Mouse (Mus musculus): Measurements from ENCODE around the gene Cfap299. TPM values are rescaled to one million over a fixed set of nuclear protein-coding genes. Genes with fewer than 3 reads are reported as not detected.

Cfap299 gene
- polyA plus RNA-seq, 1 experiment from 2014 or later: 0.27 TPM

DNA sequence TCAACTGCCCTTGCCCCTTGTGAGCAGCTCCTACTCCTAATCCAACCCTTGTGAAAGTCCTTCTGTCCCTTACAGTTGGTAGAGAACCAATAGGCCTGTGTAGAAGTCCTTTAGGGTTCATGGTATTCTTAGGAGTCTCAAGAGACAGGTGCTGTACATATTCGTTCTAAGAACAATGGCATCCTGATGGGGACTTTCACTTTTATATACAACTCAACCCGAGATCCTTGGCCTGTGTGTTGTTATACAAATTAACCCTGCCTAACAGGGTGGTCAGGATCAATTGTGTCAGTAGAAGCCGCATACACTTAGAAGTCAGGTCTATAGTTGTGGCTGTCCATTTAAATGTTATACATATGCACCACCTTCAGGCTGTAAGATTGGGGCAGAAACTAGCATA lies 109.6 kb downstream of the Cfap299 start:
- ATAC-seq: no peak
- H3K4me1 ChIP-seq (replicated peaks; ENCODE audit: control insufficient read depth, insufficient read depth, low read length): no peaks in the 10 kb centered on the region
- no peak overlapping the region for H3K4me2 ChIP-seq (replicated peaks; ENCODE audit: low read depth)
- no peaks in the 10 kb centered on the region for H3K36me3 ChIP-seq (ENCODE audit: control insufficient read depth, insufficient read depth)
- no peak overlapping the region for H3K27ac ChIP-seq (ENCODE audit: low read depth, low read length)
- 69% methylated on average over 3 of the region's 3 CpGs for WGBS
- H3K27me3 ChIP-seq (replicated peaks; ENCODE audit: control insufficient read depth, insufficient read depth, low read length): no peaks in the 10 kb centered on the region
- no peak for TF ChIP-seq CTCF (IDR thresholded peaks at IDR 0.05; ENCODE audit: low read depth)
- H3K9ac ChIP-seq (ENCODE audit: low read depth, low read length): no peak overlapping the region
- H3K9me3 ChIP-seq (ENCODE audit: control insufficient read depth): no peaks in the 10 kb centered on the region
- no peak overlapping the region for H3K4me3 ChIP-seq (ENCODE audit: low read depth, low read length)

DNA sequence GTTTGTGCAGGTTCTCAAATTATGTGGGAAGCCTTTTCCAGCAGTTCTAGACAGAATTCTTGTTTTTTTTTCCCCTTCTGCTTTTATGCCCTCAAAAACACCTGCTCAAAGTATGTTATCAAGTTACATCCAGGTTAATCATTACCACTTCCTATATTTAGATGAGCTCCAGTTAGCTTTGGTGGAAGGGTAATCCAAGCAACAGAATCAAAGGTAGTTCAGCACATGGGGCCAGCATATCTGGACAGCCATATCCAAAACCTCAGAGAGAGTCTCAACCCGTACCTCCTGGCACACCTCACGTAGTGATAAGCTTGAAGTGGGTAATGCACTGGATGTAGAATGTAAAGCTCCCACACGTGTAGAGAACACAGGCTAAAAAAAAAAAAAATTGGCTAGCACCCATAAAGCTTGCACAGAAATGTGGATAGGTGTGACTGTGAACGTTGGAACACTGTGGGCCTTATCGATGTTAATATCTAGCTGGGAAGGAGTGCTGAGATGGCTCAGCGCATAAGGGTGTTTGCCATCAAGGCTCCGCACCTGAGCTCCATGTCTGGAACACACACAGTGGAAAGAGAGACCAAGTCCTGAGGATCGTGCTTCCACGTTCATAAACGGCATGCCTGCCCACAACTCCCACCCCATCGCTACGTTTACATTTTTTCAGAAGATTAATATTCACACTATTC lies 117.8 kb downstream of the Cfap299 start:
- H3K9ac ChIP-seq (ENCODE audit: low read depth, low read length): no peak overlapping the region
- peak; percentile 92 for ATAC-seq
- peak overlapping the region; percentile 33 for H3K4me2 ChIP-seq (replicated peaks; ENCODE audit: low read depth)
- no peaks in the 10 kb centered on the region for H3K9me3 ChIP-seq (ENCODE audit: control insufficient read depth)
- H3K27me3 ChIP-seq (replicated peaks; ENCODE audit: control insufficient read depth, insufficient read depth, low read length): no peaks in the 10 kb centered on the region
- H3K27ac ChIP-seq (ENCODE audit: low read depth, low read length): no peak overlapping the region
- H3K4me3 ChIP-seq (ENCODE audit: low read depth, low read length): no peak overlapping the region
- H3K4me1 ChIP-seq (replicated peaks; ENCODE audit: control insufficient read depth, insufficient read depth, low read length): no peaks in the 10 kb centered on the region
- no peaks in the 10 kb centered on the region for H3K36me3 ChIP-seq (ENCODE audit: control insufficient read depth, insufficient read depth)
- 55% methylated on average over 12 of the region's 12 CpGs for whole genome bisulfite sequencing
- TF ChIP-seq CTCF (IDR thresholded peaks at IDR 0.05; ENCODE audit: low read depth): no peak

DNA sequence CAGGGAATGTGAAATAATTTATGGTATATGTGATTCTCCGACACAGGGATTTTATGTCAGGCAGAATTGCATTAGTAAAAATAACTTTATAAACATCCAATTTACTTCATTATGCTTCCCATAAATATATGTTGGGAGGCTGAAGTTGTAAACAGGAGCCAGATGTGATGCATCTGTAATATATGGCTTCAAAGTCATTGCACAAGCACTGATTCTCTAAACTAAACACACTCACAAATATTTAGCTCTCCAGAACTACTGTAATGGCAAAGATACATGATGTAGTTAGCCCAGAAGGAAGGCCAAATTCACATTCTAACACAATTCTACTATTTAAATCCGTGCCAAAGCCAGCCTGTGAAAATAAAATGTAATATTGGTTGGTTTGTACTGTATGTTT lies 120.8 kb downstream of the Cfap299 start:
- Histone ChIP-seq H3K27ac (ENCODE audit: low read depth, low read length) (no peak overlapping the region), H3K27me3 (replicated peaks; ENCODE audit: control insufficient read depth, insufficient read depth, low read length) (no peaks in the 10 kb centered on the region), H3K4me1 (replicated peaks; ENCODE audit: control insufficient read depth, insufficient read depth, low read length) (no peaks in the 10 kb centered on the region), H3K4me2 (replicated peaks; ENCODE audit: low read depth) (no peak overlapping the region), H3K9ac (ENCODE audit: low read depth, low read length) (no peak overlapping the region), H3K4me3 (ENCODE audit: low read depth, low read length) (no peak overlapping the region), H3K9me3 (ENCODE audit: control insufficient read depth) (no peaks in the 10 kb centered on the region), H3K36me3 (ENCODE audit: control insufficient read depth, insufficient read depth) (no peaks in the 10 kb centered on the region)
- WGBS: 61% methylated on average over 2 of the region's 2 CpGs
- no peak for TF ChIP-seq CTCF (IDR thresholded peaks at IDR 0.05; ENCODE audit: low read depth)
- ATAC-seq: no peak

DNA sequence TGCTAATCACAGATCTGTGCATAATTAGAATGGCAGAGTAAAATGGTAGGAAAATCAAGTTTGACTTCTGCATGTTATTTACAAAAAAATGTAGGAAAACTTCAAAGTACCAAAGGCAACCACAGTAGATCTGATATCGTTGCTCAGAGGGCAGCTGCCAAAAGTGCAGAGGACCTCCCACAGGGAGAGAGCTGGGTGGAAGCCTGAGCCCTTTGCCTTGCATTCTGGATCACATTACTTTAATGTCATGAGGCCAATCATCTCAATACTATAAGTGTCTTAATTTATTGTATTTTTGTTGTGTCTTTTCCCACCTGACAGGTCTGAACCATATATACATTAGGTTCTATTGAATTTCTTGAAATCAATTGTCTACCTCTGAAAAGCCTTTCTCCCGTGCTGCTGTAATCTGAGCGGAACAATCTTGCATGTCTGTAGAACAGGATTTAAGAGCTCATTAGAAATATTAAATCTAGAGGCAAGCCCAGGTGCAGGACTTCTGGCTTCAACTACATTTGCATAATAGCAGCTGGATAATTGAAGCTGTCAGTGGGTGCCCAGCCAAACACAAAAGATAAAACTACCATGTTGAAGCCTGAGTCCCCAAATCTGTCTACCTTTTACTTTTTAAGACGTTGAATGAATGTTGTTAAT lies 137.9 kb downstream of the Cfap299 start:
- no peak for ATAC-seq

DNA sequence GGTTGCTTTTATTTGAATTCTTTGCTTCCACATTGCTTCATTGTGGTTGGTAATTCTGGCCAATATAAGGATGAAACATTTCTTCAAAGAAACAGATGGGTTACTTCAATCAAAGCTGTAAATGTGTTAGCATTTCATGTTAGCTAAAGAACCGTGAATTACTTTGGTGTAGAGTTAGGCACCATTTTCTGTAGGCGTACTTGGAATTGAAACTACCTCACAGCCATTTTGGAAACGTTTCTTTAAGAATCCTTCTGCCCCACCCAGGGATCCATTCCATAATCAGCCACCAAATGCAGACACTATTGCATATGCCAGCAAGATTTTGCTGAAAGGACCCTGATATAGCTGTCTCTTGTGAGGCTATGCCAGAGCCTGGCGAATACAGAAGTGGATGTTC lies 140.9 kb downstream of the Cfap299 start:
- Histone ChIP-seq H3K9me3 (ENCODE audit: control insufficient read depth) (no peaks in the 10 kb centered on the region), H3K4me3 (ENCODE audit: low read depth, low read length) (no peak overlapping the region), H3K4me2 (replicated peaks; ENCODE audit: low read depth) (no peak overlapping the region)

More for the DNA sequence above, 137.9 kb downstream of the Cfap299 start:
- H3K36me3 ChIP-seq (ENCODE audit: control insufficient read depth, insufficient read depth): no peaks in the 10 kb centered on the region
- no peaks in the 10 kb centered on the region for H3K4me1 ChIP-seq (replicated peaks; ENCODE audit: control insufficient read depth, insufficient read depth, low read length)
- no peaks in the 10 kb centered on the region for H3K9me3 ChIP-seq (ENCODE audit: control insufficient read depth)
- no peak overlapping the region for H3K4me3 ChIP-seq (ENCODE audit: low read depth, low read length)
- TF ChIP-seq CTCF (IDR thresholded peaks at IDR 0.05; ENCODE audit: low read depth): no peak
- H3K4me2 ChIP-seq (replicated peaks; ENCODE audit: low read depth): no peak overlapping the region
- H3K9ac ChIP-seq (ENCODE audit: low read depth, low read length): no peak overlapping the region
- H3K27me3 ChIP-seq (replicated peaks; ENCODE audit: control insufficient read depth, insufficient read depth, low read length): no peaks in the 10 kb centered on the region
- 72% methylated on average over 4 of the region's 4 CpGs for WGBS
- H3K27ac ChIP-seq (ENCODE audit: low read depth, low read length): no peak overlapping the region

DNA sequence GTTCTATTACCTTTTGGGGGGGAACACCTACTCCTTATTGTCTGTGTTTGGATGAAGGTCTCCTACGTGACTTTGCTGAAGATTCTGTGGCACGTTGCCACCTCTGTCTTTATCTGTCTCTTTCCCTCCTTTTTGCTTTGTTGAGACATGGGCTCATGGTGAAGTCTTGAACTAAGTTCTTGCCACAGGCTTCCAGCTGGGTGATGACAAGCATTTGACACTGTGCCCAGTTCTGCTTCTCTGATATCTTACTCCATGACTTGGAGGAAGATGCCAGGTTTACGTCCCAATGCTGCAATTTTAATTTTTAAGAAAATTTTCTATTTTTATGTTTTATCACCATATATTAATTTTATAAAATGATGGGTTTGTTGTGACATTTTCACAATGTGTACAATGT lies 147.4 kb downstream of the Cfap299 start:
- no peaks in the 10 kb centered on the region for H3K27me3 ChIP-seq (replicated peaks; ENCODE audit: control insufficient read depth, insufficient read depth, low read length)
- no peaks in the 10 kb centered on the region for H3K9me3 ChIP-seq (ENCODE audit: control insufficient read depth)
- no peak overlapping the region for H3K9ac ChIP-seq (ENCODE audit: low read depth, low read length)
- H3K4me3 ChIP-seq (ENCODE audit: low read depth, low read length): no peak overlapping the region
- H3K4me2 ChIP-seq (replicated peaks; ENCODE audit: low read depth): no peak overlapping the region
- H3K36me3 ChIP-seq (ENCODE audit: control insufficient read depth, insufficient read depth): no peaks in the 10 kb centered on the region
- WGBS: 79% methylated on average over 3 of the region's 3 CpGs
- no peaks in the 10 kb centered on the region for H3K4me1 ChIP-seq (replicated peaks; ENCODE audit: control insufficient read depth, insufficient read depth, low read length)
- TF ChIP-seq CTCF (IDR thresholded peaks at IDR 0.05; ENCODE audit: low read depth): no peak
- H3K27ac ChIP-seq (ENCODE audit: low read depth, low read length): no peak overlapping the region
- no peak for ATAC-seq

More for the DNA sequence above, 140.9 kb downstream of the Cfap299 start:
- Histone ChIP-seq H3K4me1 (replicated peaks; ENCODE audit: control insufficient read depth, insufficient read depth, low read length) (no peaks in the 10 kb centered on the region), H3K9ac (ENCODE audit: low read depth, low read length) (no peak overlapping the region), H3K27me3 (replicated peaks; ENCODE audit: control insufficient read depth, insufficient read depth, low read length) (no peaks in the 10 kb centered on the region), H3K27ac (ENCODE audit: low read depth, low read length) (no peak overlapping the region), H3K36me3 (ENCODE audit: control insufficient read depth, insufficient read depth) (no peaks in the 10 kb centered on the region)
- WGBS: 81% methylated on average over 4 of the region's 4 CpGs
- no peak for TF ChIP-seq CTCF (IDR thresholded peaks at IDR 0.05; ENCODE audit: low read depth)
- no peak for ATAC-seq
